ENCODE assay signal across 22 mouse cellular contexts in the genomic region with DNA sequence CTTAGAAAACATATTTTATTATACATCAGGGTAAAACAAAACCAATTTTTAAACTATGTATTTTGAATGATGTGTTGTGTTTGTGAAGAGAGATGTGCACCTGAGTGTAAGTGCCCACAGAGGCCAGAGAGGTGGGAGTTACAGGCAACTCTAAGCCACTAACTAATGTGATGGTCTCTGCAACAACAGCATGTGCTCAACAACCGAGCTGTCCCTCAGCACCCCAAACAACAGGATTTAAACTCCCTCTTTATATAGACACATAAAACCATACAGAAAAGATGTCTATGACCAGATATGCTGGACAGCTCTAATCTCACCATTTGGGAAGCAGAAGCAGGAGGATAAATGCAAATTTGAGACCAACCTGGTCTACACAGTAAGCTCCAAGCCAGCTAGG. TPM values are rescaled to one million over a fixed set of nuclear protein-coding genes. Genes with fewer than 3 reads are reported as not detected.
A peak's percentile ranks its signal among the peaks of the same experiment; 100 is the strongest.
DNase-seq lines count a peak whose midpoint lies in the region; ATAC-seq and TF ChIP-seq lines count a peak whose summit lies in the region.
"Had no signal": no experiment of that assay in that cellular context is flagged by ENCODE, and none has a peak within 500 bp of the region (broad histone marks: within the 10 kb centered on the region; RNA-seq: fewer than 3 reads in every experiment).

No protein-coding gene starts in this region.

- no peak overlapping the region for H3K9ac ChIP-seq in liver, embryonic 12.5 days
- no peak overlapping the region for H3K9ac ChIP-seq in liver, embryonic 11.5 days (ENCODE audit: low read depth, low read length)
- H3K9ac ChIP-seq: embryonic facial prominence, embryonic 12.5 days; forebrain, embryonic 13.5 days; forebrain, embryonic 15.5 days had no signal

- peaks cover 29% of the 10 kb centered on the region for H3K36me3 ChIP-seq in liver, embryonic 12.5 days
- H3K36me3 ChIP-seq in liver, embryonic 11.5 days (ENCODE audit: control insufficient read depth, insufficient read depth, low read length): peaks cover 2% of the 10 kb centered on the region; the same call in 1 of the 2 replicates
- H3K36me3 ChIP-seq in megakaryocyte, embryonic 14.5 days (replicated peaks; ENCODE audit: low read length): peaks cover 65% of the 10 kb centered on the region
- peaks cover 41% of the 10 kb centered on the region for H3K36me3 ChIP-seq in small intestine, adult 2 months (ENCODE audit: control insufficient read depth, insufficient read depth, low read length)

- no peak overlapping the region for H3K27ac ChIP-seq in liver, embryonic 12.5 days
- no peak overlapping the region for H3K27ac ChIP-seq in liver, embryonic 11.5 days (ENCODE audit: low read depth, low read length)
- peak overlapping the region; percentile 53 for H3K27ac ChIP-seq in small intestine, adult 2 months (ENCODE audit: insufficient read depth, low read depth, low read length)
- H3K27ac ChIP-seq: embryonic facial prominence, embryonic 10.5 days; embryonic facial prominence, embryonic 12.5 days; forebrain, embryonic 13.5 days; forebrain, embryonic 15.5 days had no signal

- no peak for TF ChIP-seq POLR2A in small intestine, adult 2 months (IDR thresholded peaks at IDR 0.05; ENCODE audit: low read depth, low read length)

- H3K9me3 ChIP-seq in liver, embryonic 12.5 days (replicated peaks): no peaks in the 10 kb centered on the region
- no peaks in the 10 kb centered on the region for H3K9me3 ChIP-seq in liver, embryonic 11.5 days (ENCODE audit: control insufficient read depth, low read length)
- no peaks in the 10 kb centered on the region for H3K9me3 ChIP-seq in megakaryocyte, embryonic 14.5 days
- H3K9me3 ChIP-seq: embryonic facial prominence, embryonic 10.5 days; embryonic facial prominence, embryonic 12.5 days; forebrain, embryonic 13.5 days; forebrain, embryonic 15.5 days had no signal

- intact Hi-C loops in heart, postnatal 25 days (cut with DNase I): no loop called here

- H3K27me3 ChIP-seq in liver, embryonic 12.5 days (replicated peaks): no peaks in the 10 kb centered on the region
- no peaks in the 10 kb centered on the region for H3K27me3 ChIP-seq in liver, embryonic 11.5 days (replicated peaks; ENCODE audit: control insufficient read depth, insufficient read depth, low read length)
- H3K27me3 ChIP-seq in megakaryocyte, embryonic 14.5 days (replicated peaks): no peaks in the 10 kb centered on the region
- H3K27me3 ChIP-seq in small intestine, adult 2 months (ENCODE audit: control insufficient read depth, insufficient read depth, low read length): no peaks in the 10 kb centered on the region
- H3K27me3 ChIP-seq: embryonic facial prominence, embryonic 12.5 days; forebrain, embryonic 13.5 days; forebrain, embryonic 15.5 days; Patski had no signal

- 0 out of 2 replicates have a peak, but pooled peaks have one; percentile 21 for ATAC-seq in liver, embryonic 12.5 days
- ATAC-seq in liver, embryonic 11.5 days (replicated peaks; ENCODE audit: low FRiP score): no peak
- ATAC-seq in megakaryocyte, adult 5-6 weeks (ENCODE audit: poor library complexity, severe bottlenecking): no peak
- ATAC-seq in megakaryocyte progenitor cell, adult 5-6 weeks (replicated peaks; ENCODE audit: poor library complexity): peak; percentile 18; the same call in 1 of the 2 replicates
- ATAC-seq: forebrain, embryonic 13.5 days; forebrain, embryonic 15.5 days; Patski had no signal

- H3K4me1 ChIP-seq in liver, embryonic 12.5 days: peaks cover 2% of the 10 kb centered on the region; the same call in 1 of the 2 replicates
- H3K4me1 ChIP-seq in liver, embryonic 11.5 days (replicated peaks; ENCODE audit: control insufficient read depth, insufficient read depth, low read length): no peaks in the 10 kb centered on the region
- H3K4me1 ChIP-seq in megakaryocyte, embryonic 14.5 days: peaks cover 49% of the 10 kb centered on the region
- H3K4me1 ChIP-seq in small intestine, adult 2 months (ENCODE audit: control insufficient read depth, insufficient read depth, insufficient read length, low read length): no peaks in the 10 kb centered on the region
- H3K4me1 ChIP-seq: embryonic facial prominence, embryonic 10.5 days; embryonic facial prominence, embryonic 12.5 days; forebrain, embryonic 13.5 days; forebrain, embryonic 15.5 days had no signal

- no peak overlapping the region for H3K4me3 ChIP-seq in liver, embryonic 12.5 days
- no peak overlapping the region for H3K4me3 ChIP-seq in liver, embryonic 11.5 days (ENCODE audit: low read depth, low read length)
- peak overlapping the region; percentile 81 for H3K4me3 ChIP-seq in megakaryocyte, embryonic 14.5 days (replicated peaks)
- H3K4me3 ChIP-seq in small intestine, adult 2 months (ENCODE audit: low read depth, low read length): no peak overlapping the region
- H3K4me3 ChIP-seq: embryonic facial prominence, embryonic 10.5 days; embryonic facial prominence, embryonic 12.5 days; forebrain, embryonic 13.5 days; forebrain, embryonic 15.5 days had no signal

- WGBS in liver, embryonic 12.5 days (ENCODE audit: insufficient replicate concordance): 21% methylated on average over 1 of the region's 1 CpGs
- WGBS in liver, embryonic 11.5 days: 62% methylated on average over 1 of the region's 1 CpGs
- 87% methylated on average over 1 of the region's 1 CpGs for whole genome bisulfite sequencing in small intestine, adult 2 months

- TF ChIP-seq CTCF in small intestine, adult 2 months (IDR thresholded peaks at IDR 0.05; ENCODE audit: extremely low read depth, insufficient read length, insufficient replicate concordance, low read depth, low read length): no peak

- H3K4me2 ChIP-seq in liver, embryonic 12.5 days: no peak overlapping the region
- H3K4me2 ChIP-seq in liver, embryonic 11.5 days: no peak overlapping the region
- H3K4me2 ChIP-seq: embryonic facial prominence, embryonic 12.5 days; forebrain, embryonic 13.5 days; forebrain, embryonic 15.5 days had no signal

- DNase-seq in liver, embryonic 11.5 days (ENCODE audit: low spot score): no peak
- no peak for DNase-seq in heart, postnatal 25 days (ENCODE audit: low spot score)
- DNase-seq in heart, postnatal 4 days: no peak
- DNase-seq: adrenal gland, adult 8-10 months; adrenal gland, postnatal 14 days; adrenal gland, postnatal 36 days; B cell, adult 2 months; cerebellum, adult 11-12 months; cerebellum, adult 2 months; cerebellum, adult 9-10 months; cerebellum, postnatal 10 days; cerebellum, postnatal 25 days had no signal

RNA-seq across cellular contexts. Expression of gene Nt5e, which starts 53.5 kb away (rescaled TPM):
- polyA plus RNA-seq in liver, embryonic 12.5 days (2016; fragmentation: Nextera tagmentation; extraction: Ambion mirVana): 6.3 and 6.7 TPM in 2 replicates
- 6.3 and 7.3 TPM in 2 replicates for polyA plus RNA-seq in liver, embryonic 11.5 days (2014; fragmentation: Nextera tagmentation; extraction: Ambion mirVana)
- 11.9 and 45.6 TPM in 2 replicates for polyA plus RNA-seq in megakaryocyte, embryonic 14.5 days (2012; ENCODE audit: insufficient read depth, low replicate concordance)
- total RNA-seq in megakaryocyte, adult 5-6 weeks (2015): 3.8 and 7.4 TPM in 2 replicates
- 6.2 and 9.0 TPM in 2 replicates for total RNA-seq in megakaryocyte, adult 5-6 weeks (2017)
- 0.22 and 0.64 TPM in 2 replicates for total RNA-seq in megakaryocyte progenitor cell, adult 5-6 weeks (2015)
- total RNA-seq in megakaryocyte progenitor cell, adult 5-6 weeks (2017): 0.84 and 1.1 TPM in 2 replicates
- 17.8 and 33.5 TPM in 2 replicates for polyA plus RNA-seq in small intestine, adult 2 months (2012; rRNA removed)
- 10 to 100 TPM; 13.3 to 13.9 TPM for total RNA-seq in heart, postnatal 25 days (2021)
- total RNA-seq in heart, postnatal 4 days (2021): 10 to 100 TPM in 1 of 2 experiments, 1 to 10 TPM in 1; 9.3 to 10.1 TPM

RNA-seq across cellular contexts. Expression of gene Snx14, which starts 58.2 kb away (rescaled TPM):
- 14.5 and 16.0 TPM in 2 replicates for polyA plus RNA-seq in liver, embryonic 12.5 days (2016; fragmentation: Nextera tagmentation; extraction: Ambion mirVana)
- polyA plus RNA-seq in liver, embryonic 11.5 days (2014; fragmentation: Nextera tagmentation; extraction: Ambion mirVana): 19.6 and 23.9 TPM in 2 replicates
- 2.3 and 3.0 TPM in 2 replicates for polyA plus RNA-seq in megakaryocyte, embryonic 14.5 days (2012; ENCODE audit: insufficient read depth, low replicate concordance)
- 30.2 and 32.0 TPM in 2 replicates for total RNA-seq in megakaryocyte, adult 5-6 weeks (2015)
- total RNA-seq in megakaryocyte, adult 5-6 weeks (2017): 21.1 and 21.6 TPM in 2 replicates
- 31.8 and 36.1 TPM in 2 replicates for total RNA-seq in megakaryocyte progenitor cell, adult 5-6 weeks (2015)
- total RNA-seq in megakaryocyte progenitor cell, adult 5-6 weeks (2017): 17.1 and 21.6 TPM in 2 replicates
- polyA plus RNA-seq in small intestine, adult 2 months (2012; rRNA removed): 4.1 and 7.1 TPM in 2 replicates
- total RNA-seq in heart, postnatal 25 days (2021): 10 to 100 TPM; 24.5 to 25.6 TPM
- 10 to 100 TPM; 27.2 to 29.0 TPM for total RNA-seq in heart, postnatal 4 days (2021)

Comparison
In these comparisons a context has a peak if more than half of its experiments do, and no peak if none do; other contexts are left out.
1. ATAC-seq: peak in liver, embryonic 12.5 days (single experiment) and megakaryocyte progenitor cell, adult 5-6 weeks (single experiment); none in liver, embryonic 11.5 days (single experiment) and megakaryocyte, adult 5-6 weeks (single experiment).